ENCODE assay signal across 8 mouse cellular contexts in the genomic region with DNA sequence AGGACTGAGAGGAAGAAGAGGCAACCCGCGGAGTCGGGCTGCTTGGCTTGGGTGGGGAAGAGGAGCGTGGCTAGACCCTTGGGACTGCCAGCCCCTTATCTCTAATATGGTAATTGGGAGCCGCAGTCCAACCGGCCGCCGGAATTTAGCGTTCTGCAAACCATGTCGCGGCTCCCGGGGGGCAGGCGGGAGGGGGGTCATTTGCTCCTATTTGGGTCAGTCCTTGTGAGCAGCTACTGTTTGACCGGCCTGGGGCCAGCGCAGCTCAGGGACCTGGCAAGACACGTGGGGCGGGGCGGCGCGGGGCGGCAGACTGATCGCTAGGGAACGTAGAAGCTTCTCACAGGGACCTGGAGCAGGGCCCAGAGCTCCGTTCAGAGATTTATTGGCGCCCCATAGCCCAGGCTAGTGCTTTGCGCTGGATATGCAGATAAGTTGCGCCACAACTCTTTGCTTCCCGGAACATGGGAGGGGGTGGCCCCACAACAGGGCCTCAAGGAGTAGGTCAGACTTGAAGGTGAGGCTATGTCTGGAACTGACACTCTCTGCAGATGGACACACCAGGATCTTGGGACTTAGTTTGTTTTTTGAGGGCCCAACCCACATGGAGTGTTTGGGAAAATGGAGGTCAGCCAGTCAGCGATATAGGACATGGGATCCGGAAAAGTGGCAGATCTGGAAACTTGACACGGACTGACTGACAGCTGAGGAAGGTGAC. TPM values are rescaled to one million over a fixed set of nuclear protein-coding genes. Genes with fewer than 3 reads are reported as not detected.
A peak's percentile ranks its signal among the peaks of the same experiment; 100 is the strongest.
DNase-seq lines count a peak whose midpoint lies in the region; ATAC-seq and TF ChIP-seq lines count a peak whose summit lies in the region.

No protein-coding gene starts in this region.

- 0 out of 2 replicates have a peak, but pooled peaks have one; percentile 40 for TF ChIP-seq POLR2A in liver, adult 2 months (IDR thresholded peaks at IDR 0.05; ENCODE audit: extremely low read depth, insufficient read depth, low read length)

- H3K27me3 ChIP-seq in embryonic facial prominence, embryonic 15.5 days: no peaks in the 10 kb centered on the region
- no peaks in the 10 kb centered on the region for H3K27me3 ChIP-seq in liver, adult 2 months (ENCODE audit: control insufficient read depth, insufficient read depth, low read length)
- H3K27me3 ChIP-seq in midbrain, postnatal 0 days (ENCODE audit: insufficient read depth, low read length): no peaks in the 10 kb centered on the region

- no peak for TF ChIP-seq CTCF in liver, adult 2 months (IDR thresholded peaks at IDR 0.05; ENCODE audit: low read depth, low read length)
- no peak for TF ChIP-seq CTCF in midbrain, postnatal 0 days (IDR thresholded peaks at IDR 0.05)

- H3K9ac ChIP-seq in embryonic facial prominence, embryonic 15.5 days: peak overlapping the region; percentile 63
- peak overlapping the region; percentile 82 for H3K9ac ChIP-seq in liver, adult 2 months (ENCODE audit: low read depth, low read length)
- peak overlapping the region; percentile 57 for H3K9ac ChIP-seq in midbrain, postnatal 0 days (replicated peaks; ENCODE audit: low read length, poor library complexity, severe bottlenecking)

- ATAC-seq in embryonic facial prominence, embryonic 15.5 days (ENCODE audit: insufficient number of reproducible peaks, low FRiP score, low TSS enrichment, low read depth): no peak
- peak; percentile 53 for ATAC-seq in midbrain, postnatal 0 days (ENCODE audit: low FRiP score)

- H3K4me1 ChIP-seq in embryonic facial prominence, embryonic 15.5 days: peaks cover 38% of the 10 kb centered on the region
- H3K4me1 ChIP-seq in liver, adult 2 months (ENCODE audit: control insufficient read depth, insufficient read depth, low read length): peaks cover 11% of the 10 kb centered on the region
- 0 out of 2 replicates have a peak, but pooled peaks cover 3% of the 10 kb centered on the region for H3K4me1 ChIP-seq in midbrain, postnatal 0 days (ENCODE audit: insufficient read depth, low read length)

- H3K4me2 ChIP-seq in embryonic facial prominence, embryonic 15.5 days (replicated peaks): peak overlapping the region; percentile 95
- peak overlapping the region; percentile 76 for H3K4me2 ChIP-seq in midbrain, postnatal 0 days (ENCODE audit: low read depth, low read length, poor library complexity, severe bottlenecking)

- WGBS in embryonic facial prominence, embryonic 15.5 days: 1% methylated on average over 31 of the region's 31 CpGs
- WGBS in liver, adult 2 months: under 1% methylated on average over 31 of the region's 31 CpGs
- 3% methylated on average over 30 of the region's 31 CpGs for WGBS in midbrain, postnatal 0 days

- H3K9me3 ChIP-seq in embryonic facial prominence, embryonic 15.5 days (replicated peaks): no peaks in the 10 kb centered on the region
- no peaks in the 10 kb centered on the region for H3K9me3 ChIP-seq in midbrain, postnatal 0 days (ENCODE audit: low read length)

- H3K79me2 ChIP-seq in liver, adult 2 months (ENCODE audit: control insufficient read depth, insufficient read depth, low read length): no peaks in the 10 kb centered on the region

- H3K4me3 ChIP-seq in embryonic facial prominence, embryonic 15.5 days (replicated peaks): peak overlapping the region; percentile 58
- H3K4me3 ChIP-seq in liver, adult 2 months (ENCODE audit: insufficient read depth, low read depth, low read length): peak overlapping the region; percentile 67
- H3K4me3 ChIP-seq in midbrain, postnatal 0 days (ENCODE audit: low read depth, low read length): peak overlapping the region; percentile 59

- peak overlapping the region; percentile 97 for H3K27ac ChIP-seq in embryonic facial prominence, embryonic 15.5 days (replicated peaks)
- H3K27ac ChIP-seq in liver, adult 2 months (replicated peaks; ENCODE audit: insufficient read depth, low read depth, low read length): peak overlapping the region; percentile 98
- H3K27ac ChIP-seq in midbrain, postnatal 0 days (ENCODE audit: low read depth, low read length): peak overlapping the region; percentile 85

- peaks cover 39% of the 10 kb centered on the region for H3K36me3 ChIP-seq in embryonic facial prominence, embryonic 15.5 days
- no peaks in the 10 kb centered on the region for H3K36me3 ChIP-seq in liver, adult 2 months (ENCODE audit: control insufficient read depth, insufficient read depth, low read length)
- H3K36me3 ChIP-seq in midbrain, postnatal 0 days (ENCODE audit: insufficient read depth, low read length): peaks cover 13% of the 10 kb centered on the region; the same call in 1 of the 2 replicates

- DNase-seq in layer of hippocampus, adult 11-12 months (ENCODE audit: low spot score): peak; percentile 76
- DNase-seq in layer of hippocampus, adult 9-10 months (ENCODE audit: low spot score): no peak
- peak; percentile 89 to 92 for DNase-seq in heart, adult 9 months (ENCODE audit: low spot score in 2 of 2)
- peak; percentile 88 to 89 for DNase-seq in kidney, adult 8-10 months
- peak; percentile 88 for DNase-seq in liver, adult 2 months (ENCODE audit: extremely low read depth, low read depth, low spot score)
- DNase-seq in midbrain, postnatal 0 days (ENCODE audit: low spot score): peak; percentile 69
- DNase-seq in spleen, postnatal 4 days (ENCODE audit: low spot score in 2 of 2): peak; percentile 62 to 82

RNA-seq across cellular contexts. Expression of a gene that starts 9.9 kb away (rescaled TPM):
- 41.8 and 42.2 TPM in 2 replicates for polyA plus RNA-seq in embryonic facial prominence, embryonic 15.5 days (2015; fragmentation: Nextera tagmentation; extraction: Ambion mirVana)
- total RNA-seq in liver, adult 2 months (2014; rRNA removed): 12.3 and 14.0 TPM in 2 replicates
- 52.6 and 61.1 TPM in 2 replicates for polyA plus RNA-seq in liver, adult 2 months (2012; rRNA removed)
- 88.5 and 101 TPM in 2 replicates for total RNA-seq in midbrain, postnatal 0 days (2014; rRNA removed)
- polyA plus RNA-seq in midbrain, postnatal 0 days (2015; fragmentation: Nextera tagmentation; extraction: Ambion mirVana): 77.6 and 78.8 TPM in 2 replicates

RNA-seq across cellular contexts. Expression of a gene that starts 10.5 kb away (rescaled TPM):
- 90.3 and 97.9 TPM in 2 replicates for polyA plus RNA-seq in embryonic facial prominence, embryonic 15.5 days (2015; fragmentation: Nextera tagmentation; extraction: Ambion mirVana)
- total RNA-seq in liver, adult 2 months (2014; rRNA removed): 26.2 and 28.1 TPM in 2 replicates
- 38.7 and 40.3 TPM in 2 replicates for polyA plus RNA-seq in liver, adult 2 months (2012; rRNA removed)
- 50.3 and 55.9 TPM in 2 replicates for total RNA-seq in midbrain, postnatal 0 days (2014; rRNA removed)
- 91.6 and 104 TPM in 2 replicates for polyA plus RNA-seq in midbrain, postnatal 0 days (2015; fragmentation: Nextera tagmentation; extraction: Ambion mirVana)

RNA-seq across cellular contexts. Expression of a gene that starts 17.8 kb away (rescaled TPM):
- 1.4 and 1.7 TPM in 2 replicates for polyA plus RNA-seq in embryonic facial prominence, embryonic 15.5 days (2015; fragmentation: Nextera tagmentation; extraction: Ambion mirVana)
- total RNA-seq in liver, adult 2 months (2014; rRNA removed): 0.07 TPM in 1 of 2 replicates, not detected in the other
- 0.05 TPM in 1 of 2 replicates, not detected in the other for polyA plus RNA-seq in liver, adult 2 months (2012; rRNA removed)
- 7.9 and 13.6 TPM in 2 replicates for total RNA-seq in midbrain, postnatal 0 days (2014; rRNA removed)
- 17.8 and 18.0 TPM in 2 replicates for polyA plus RNA-seq in midbrain, postnatal 0 days (2015; fragmentation: Nextera tagmentation; extraction: Ambion mirVana)

RNA-seq across cellular contexts. Expression of a gene that starts 22.6 kb away (rescaled TPM):
- 224 and 246 TPM in 2 replicates for polyA plus RNA-seq in embryonic facial prominence, embryonic 15.5 days (2015; fragmentation: Nextera tagmentation; extraction: Ambion mirVana)
- total RNA-seq in liver, adult 2 months (2014; rRNA removed): 14.0 and 24.0 TPM in 2 replicates
- polyA plus RNA-seq in liver, adult 2 months (2012; rRNA removed): 34.5 and 38.2 TPM in 2 replicates
- 137 and 150 TPM in 2 replicates for total RNA-seq in midbrain, postnatal 0 days (2014; rRNA removed)
- 143 and 144 TPM in 2 replicates for polyA plus RNA-seq in midbrain, postnatal 0 days (2015; fragmentation: Nextera tagmentation; extraction: Ambion mirVana)

RNA-seq across cellular contexts. Expression of a gene that starts 24.1 kb away (rescaled TPM):
- polyA plus RNA-seq in embryonic facial prominence, embryonic 15.5 days (2015; fragmentation: Nextera tagmentation; extraction: Ambion mirVana): 48.2 and 49.1 TPM in 2 replicates
- total RNA-seq in liver, adult 2 months (2014; rRNA removed): 5.9 and 9.6 TPM in 2 replicates
- 15.7 and 27.6 TPM in 2 replicates for polyA plus RNA-seq in liver, adult 2 months (2012; rRNA removed)
- 14.7 and 16.6 TPM in 2 replicates for total RNA-seq in midbrain, postnatal 0 days (2014; rRNA removed)
- 9.5 and 9.8 TPM in 2 replicates for polyA plus RNA-seq in midbrain, postnatal 0 days (2015; fragmentation: Nextera tagmentation; extraction: Ambion mirVana)
